ENCODE assay signal across 11 mouse cellular contexts in genomic region chr10:78361951-78362350, GRCm38 (mm10). TPM values are rescaled to one million over a fixed set of nuclear protein-coding genes. Genes with fewer than 3 reads are reported as not detected.
DNase-seq lines count a peak whose midpoint lies in the region.
"Had no signal": no experiment of that assay in that cellular context is flagged by ENCODE, and none has a peak within 500 bp of the region (broad histone marks: within the 10 kb centered on the region; RNA-seq: fewer than 3 reads in every experiment).

No protein-coding gene starts in this region.

- DNase-seq in heart, adult 8-10 months (ENCODE audit: low spot score), result peak; percentile 44
- no peak for DNase-seq in heart, postnatal 25 days (ENCODE audit: low spot score)
- DNase-seq in adrenal gland, postnatal 25 days, result peak; percentile 38
- DNase-seq in cerebellum, adult 9-10 months, result peak; percentile 78
- peak; percentile 54 for DNase-seq in gonadal fat pad, adult 2 months (ENCODE audit: low read depth)
- DNase-seq in lung, postnatal 14 days, result no peak
- no peak for DNase-seq in yolk sac, embryonic 10.5 days (ENCODE audit: low spot score)
- DNase-seq in thymus, postnatal 36 days, result no peak
- DNase-seq: kidney, postnatal 4 days; lung, postnatal 36 days; right cerebral cortex, postnatal 14 days had no signal

- intact Hi-C loops in heart, postnatal 25 days (cut with DNase I), result no loop called here

RNA-seq across cellular contexts. Expression of gene Agpat3, which starts 9.7 kb away (rescaled TPM):
- total RNA-seq in heart, adult 8-10 months (2022), result 100 to 1,000 TPM; 206 to 254 (median 219) TPM
- total RNA-seq in heart, postnatal 25 days (2021), result 100 to 1,000 TPM; 204 to 227 TPM
- total RNA-seq in adrenal gland, postnatal 25 days (2021), result 334 and 362 TPM in 2 replicates
- polyA plus RNA-seq in gonadal fat pad, adult 2 months (2012; rRNA removed), result 625 and 807 TPM in 2 replicates

RNA-seq across cellular contexts. Expression of gene Rrp1, which starts 50.9 kb away (rescaled TPM):
- total RNA-seq in heart, adult 8-10 months (2022), result 100 to 1,000 TPM in 2 of 4 experiments, 10 to 100 TPM in 2; 87.2 to 106 (median 96.3) TPM
- 100 to 1,000 TPM in 1 of 2 experiments, 10 to 100 TPM in 1; 92.7 to 102 TPM for total RNA-seq in heart, postnatal 25 days (2021)
- total RNA-seq in adrenal gland, postnatal 25 days (2021), result 228 and 255 TPM in 2 replicates
- polyA plus RNA-seq in gonadal fat pad, adult 2 months (2012; rRNA removed), result 94.1 and 150 TPM in 2 replicates

Comparison
In these comparisons a context has a peak if more than half of its experiments do, and no peak if none do; other contexts are left out.
1. DNase-seq: peak in heart, adult 8-10 months (single experiment), adrenal gland, postnatal 25 days (single experiment), cerebellum, adult 9-10 months (single experiment) and gonadal fat pad, adult 2 months (single experiment); none in heart, postnatal 25 days (single experiment), lung, postnatal 14 days (single experiment), yolk sac, embryonic 10.5 days (single experiment) and thymus, postnatal 36 days (0 of 2).